Mouse (Mus musculus) heart, embryonic 12.5 days (tissue): ENCODE measurements around the gene Fgf23. TPM values are rescaled to one million over a fixed set of nuclear protein-coding genes. Genes with fewer than 3 reads are reported as not detected.

ENCODE experiments used
- ATAC-seq: fragments of 200-750 bp; cut with Nextera tagmentation; 2 replicates; pipeline ENCODE4 v1.8.0; 2017; ENCODE audit warnings: moderate TSS enrichment, moderate library complexity; ENCODE audit not compliant: insufficient number of reproducible peaks, low FRiP score
- H3K27ac ChIP-seq: fragments of 300-500 bp; sonication (generic); 2 replicates; pipeline ENCODE4 v1.5.1; 2016; ENCODE audit warnings: mild to moderate bottlenecking, moderate library complexity; ENCODE audit not compliant: poor library complexity, severe bottlenecking
- H3K27me3 ChIP-seq: fragments of 300-500 bp; sonication (generic); replicated peaks from 2 replicates; pipeline ENCODE4 v1.6.1; 2016; ENCODE audit warnings: mild to moderate bottlenecking, moderate library complexity
- H3K36me3 ChIP-seq: fragments of 300-500 bp; sonication (generic); 2 replicates; pipeline ENCODE4 v1.6.1; 2016; ENCODE audit warnings: mild to moderate bottlenecking, moderate library complexity
- H3K4me1 ChIP-seq: fragments of 300-500 bp; sonication (generic); replicated peaks from 2 replicates; pipeline ENCODE4 v1.6.1; 2016; ENCODE audit warnings: mild to moderate bottlenecking
- H3K4me2 ChIP-seq: fragments of 300-500 bp; sonication (generic); 2 replicates; pipeline ENCODE4 v1.6.1; 2016; ENCODE audit warnings: mild to moderate bottlenecking, moderate library complexity
- H3K4me3 ChIP-seq: fragments of 300-500 bp; sonication (generic); 2 replicates; pipeline ENCODE4 v1.5.1; 2016; ENCODE audit warnings: mild to moderate bottlenecking
- H3K9ac ChIP-seq: fragments of 300-500 bp; sonication (generic); 2 replicates; pipeline ENCODE4 v1.6.1; 2016; ENCODE audit warnings: mild to moderate bottlenecking, moderate library complexity
- H3K9me3 ChIP-seq: fragments of 300-500 bp; sonication (generic); replicated peaks from 2 replicates; pipeline ENCODE4 v1.6.1; 2016; ENCODE audit warnings: mild to moderate bottlenecking, moderate library complexity
- WGBS: fragments of 180-500 bp; shearing (Covaris S2); methylation state at CpG from one replicate; pipeline ENCODE4 v1.1.7; 2016; 5-methylcytosine and 5-hydroxymethylcytosine counted together
- polyA plus RNA-seq: library from polyadenylated mRNA; unstranded; fragments of >200 nt; fragmentation: Nextera tagmentation; extraction: Ambion mirVana; gene quantifications from 2 replicates; pipeline ENCODE4 v1.2.1, GENCODE M21; 2016

Fgf23 gene
- 0.27 and 0.40 TPM in 2 replicates for polyA plus RNA-seq

DNA sequence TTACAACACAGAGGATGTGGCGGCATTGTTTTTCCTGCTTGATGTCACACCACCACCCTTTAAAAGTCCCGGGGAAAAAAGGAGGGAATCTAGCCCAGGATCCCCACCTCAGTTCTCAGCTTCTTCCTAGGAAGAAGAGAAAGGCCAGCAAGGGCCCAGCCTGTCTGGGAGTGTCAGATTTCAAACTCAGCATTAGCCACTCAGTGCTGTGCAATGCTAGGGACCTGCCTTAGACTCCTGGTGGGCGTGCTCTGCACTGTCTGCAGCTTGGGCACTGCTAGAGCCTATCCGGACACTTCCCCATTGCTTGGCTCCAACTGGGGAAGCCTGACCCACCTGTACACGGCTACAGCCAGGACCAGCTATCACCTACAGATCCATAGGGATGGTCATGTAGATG lies at the start of gene Fgf23:
TSS of gene Fgf23 (plus strand) at position 86 of the 400 bp plus-strand sequence.
- H3K9me3 ChIP-seq, result no peaks in the 10 kb centered on the region
- H3K27me3 ChIP-seq, result no peaks in the 10 kb centered on the region
- peaks cover 14% of the 10 kb centered on the region for H3K4me1 ChIP-seq
- WGBS, result 9% methylated on average over 5 of the region's 5 CpGs
- no peak within 1 kb of the TSS for H3K9ac ChIP-seq
- H3K36me3 ChIP-seq, result no peaks in the 10 kb centered on the region
- H3K4me2 ChIP-seq, result peak within 1 kb of the TSS; percentile 24
- H3K4me3 ChIP-seq, result no peak within 1 kb of the TSS
- no peak within 1 kb of the TSS for H3K27ac ChIP-seq
- ATAC-seq, result peak; percentile 80

DNA sequence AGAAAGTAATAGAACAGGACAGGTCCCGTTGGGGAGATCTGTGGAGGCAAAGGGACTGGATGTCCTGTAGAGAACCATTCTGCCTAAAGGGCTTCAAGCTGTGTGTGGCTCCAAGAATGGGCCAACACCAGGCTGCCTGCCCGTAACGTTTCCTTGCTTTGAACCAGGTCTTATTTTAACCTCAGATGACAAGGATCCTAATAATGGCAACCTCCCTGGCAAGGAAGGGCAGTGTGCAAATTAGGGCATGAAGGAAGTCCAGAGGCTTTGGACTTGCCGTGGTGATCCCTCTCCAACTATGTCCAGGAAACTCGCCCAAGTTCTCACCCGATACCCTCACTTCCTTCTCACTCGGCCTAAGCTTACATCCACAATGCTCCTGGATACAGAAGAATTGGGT lies 47.9 kb upstream of the Fgf23 start:
- no peaks in the 10 kb centered on the region for H3K9me3 ChIP-seq
- peaks cover 17% of the 10 kb centered on the region; the same call in 1 of the 2 replicates for H3K27me3 ChIP-seq
- H3K4me2 ChIP-seq, result no peak overlapping the region
- no peaks in the 10 kb centered on the region for H3K36me3 ChIP-seq
- no peak overlapping the region for H3K4me3 ChIP-seq
- 51% methylated on average over 7 of the region's 7 CpGs for WGBS
- H3K9ac ChIP-seq, result no peak overlapping the region
- no peak for ATAC-seq
- no peak overlapping the region for H3K27ac ChIP-seq
- peaks cover 17% of the 10 kb centered on the region for H3K4me1 ChIP-seq

DNA sequence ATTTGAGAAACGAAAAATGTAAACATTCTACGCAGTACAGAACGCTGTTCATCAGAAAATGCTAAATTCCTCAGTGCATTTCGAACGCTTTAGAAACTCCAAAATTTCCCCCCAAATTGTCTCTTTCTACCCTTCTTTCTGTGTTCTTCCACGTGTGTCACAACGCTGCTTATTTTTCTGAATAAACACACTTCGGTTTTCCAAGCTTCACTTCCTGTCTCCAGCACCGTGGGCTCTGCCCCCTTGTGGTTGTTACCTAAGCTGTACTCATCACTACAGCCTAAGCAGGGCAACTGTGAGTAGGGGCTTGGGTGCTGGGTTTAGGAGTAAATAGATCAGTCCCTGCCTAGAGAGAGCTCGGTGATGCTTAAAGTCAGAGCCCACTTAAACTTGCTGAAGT lies 37.9 kb upstream of the Fgf23 start:
- Histone ChIP-seq H3K27me3 (no peaks in the 10 kb centered on the region), H3K4me1 (no peaks in the 10 kb centered on the region), H3K36me3 (no peaks in the 10 kb centered on the region), H3K4me3 (0 out of 2 replicates have a peak overlapping the region, but pooled peaks have one; percentile 20), H3K9ac (no peak overlapping the region), H3K27ac (no peak overlapping the region), H3K4me2 (peak overlapping the region; percentile 53), H3K9me3 (no peaks in the 10 kb centered on the region)
- ATAC-seq, result no peak
- WGBS, result 28% methylated on average over 10 of the region's 10 CpGs

DNA sequence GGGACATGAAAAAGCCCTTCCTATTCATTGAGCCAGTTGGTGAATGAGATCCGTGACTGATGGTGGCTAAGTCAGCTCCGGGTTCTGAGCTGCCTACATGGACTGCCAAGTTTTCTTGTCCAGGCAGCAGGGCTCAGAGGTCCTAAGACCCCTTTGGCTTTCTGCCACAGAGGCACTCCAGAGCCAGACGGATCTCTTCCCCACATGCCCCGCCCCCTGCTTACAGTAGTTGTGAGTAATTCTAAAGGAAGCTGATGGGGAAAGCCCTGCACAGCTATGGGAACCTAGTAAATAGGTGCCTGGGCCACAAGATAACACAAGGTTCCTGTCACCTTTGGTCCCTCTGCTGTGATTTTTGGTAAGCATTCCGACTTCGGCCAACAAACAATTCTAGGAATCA lies 27.8 kb upstream of the Fgf23 start:
- Histone ChIP-seq H3K9ac (peak overlapping the region; percentile 8; the same call in 1 of the 2 replicates), H3K27ac (no peak overlapping the region), H3K9me3 (no peaks in the 10 kb centered on the region), H3K4me3 (no peak overlapping the region), H3K36me3 (no peaks in the 10 kb centered on the region), H3K27me3 (no peaks in the 10 kb centered on the region), H3K4me1 (peaks cover 8% of the 10 kb centered on the region), H3K4me2 (no peak overlapping the region)
- WGBS, result 39% methylated on average over 6 of the region's 6 CpGs
- peak; percentile 48; the same call in 1 of the 2 replicates for ATAC-seq

DNA sequence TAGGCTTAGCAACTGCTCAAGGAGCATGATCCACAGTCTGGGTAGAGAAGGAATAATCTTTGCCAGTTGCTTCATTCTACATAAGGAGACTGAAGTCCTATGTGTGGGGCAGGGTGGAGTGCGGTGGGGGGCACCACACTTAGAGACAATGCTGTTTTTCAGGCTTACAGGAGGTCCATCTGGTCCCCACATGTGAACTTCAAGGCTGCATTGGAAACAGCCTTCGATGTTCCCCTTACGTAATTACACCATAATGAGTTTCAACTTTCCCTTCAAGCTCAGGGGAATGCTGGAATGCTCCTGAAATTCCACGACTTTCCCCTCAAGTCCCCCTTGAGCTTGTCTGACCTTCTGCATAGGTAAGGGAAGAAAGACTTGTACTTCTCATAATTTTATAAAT lies 21.9 kb upstream of the Fgf23 start:
- no peaks in the 10 kb centered on the region for H3K36me3 ChIP-seq
- no peaks in the 10 kb centered on the region for H3K9me3 ChIP-seq
- H3K4me2 ChIP-seq, result no peak overlapping the region
- no peak overlapping the region for H3K4me3 ChIP-seq
- WGBS, result 67% methylated on average over 4 of the region's 4 CpGs
- H3K27ac ChIP-seq, result no peak overlapping the region
- ATAC-seq, result no peak
- no peaks in the 10 kb centered on the region for H3K4me1 ChIP-seq
- no peak overlapping the region for H3K9ac ChIP-seq
- H3K27me3 ChIP-seq, result no peaks in the 10 kb centered on the region

DNA sequence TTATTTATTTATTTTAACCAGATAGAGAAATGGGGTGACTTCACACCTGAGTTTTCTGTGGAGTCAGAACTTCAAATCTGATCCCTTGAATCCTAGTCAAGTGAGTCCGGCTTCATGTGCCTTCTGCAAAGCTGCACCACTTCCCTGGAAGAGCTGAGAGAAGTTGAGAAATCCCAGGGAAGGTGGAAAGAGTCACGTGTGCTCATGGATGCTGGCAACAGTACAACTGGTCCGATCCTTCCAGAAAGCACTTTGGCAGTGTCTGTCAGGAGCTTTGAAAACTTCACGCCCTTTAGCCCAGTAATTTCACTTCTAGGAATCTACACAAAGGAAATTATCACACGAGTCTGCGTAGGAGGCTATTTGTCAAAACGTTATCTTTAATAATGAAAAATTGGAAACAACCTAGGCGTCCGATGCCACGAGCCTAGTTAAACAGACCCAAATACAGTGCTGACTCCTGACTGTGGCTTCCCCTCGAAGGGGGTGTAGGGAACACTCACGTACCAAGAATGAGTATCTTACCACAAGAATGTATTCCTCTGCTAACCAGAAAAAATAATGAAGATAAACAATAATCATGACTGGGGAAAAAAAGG lies 15.6 kb upstream of the Fgf23 start:
- H3K9me3 ChIP-seq, result no peaks in the 10 kb centered on the region
- H3K4me3 ChIP-seq, result no peak overlapping the region
- no peaks in the 10 kb centered on the region for H3K4me1 ChIP-seq
- H3K36me3 ChIP-seq, result no peaks in the 10 kb centered on the region
- H3K4me2 ChIP-seq, result no peak overlapping the region
- no peak overlapping the region for H3K27ac ChIP-seq
- 67% methylated on average over 12 of the region's 12 CpGs for WGBS
- H3K9ac ChIP-seq, result no peak overlapping the region
- no peaks in the 10 kb centered on the region for H3K27me3 ChIP-seq
- ATAC-seq, result no peak

DNA sequence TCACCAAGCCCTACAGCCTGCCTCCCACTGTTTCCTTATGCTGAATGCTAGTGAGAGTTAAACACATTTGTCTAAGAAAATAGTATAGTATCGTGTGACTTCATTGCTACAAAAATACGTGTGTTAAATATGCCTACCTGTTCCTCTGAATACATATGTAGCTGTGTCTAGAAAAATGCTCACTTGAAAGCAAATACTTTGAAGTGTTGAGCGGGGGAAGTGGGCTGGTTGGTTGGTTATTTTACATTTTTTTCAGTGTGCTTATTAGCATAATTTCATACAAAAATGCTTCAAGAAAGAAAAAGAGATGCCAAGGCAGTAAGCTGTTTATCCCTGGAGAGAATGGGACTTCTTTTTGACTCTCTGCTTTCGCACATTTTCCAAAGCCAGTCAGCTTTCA lies 12.7 kb upstream of the Fgf23 start:
- no peaks in the 10 kb centered on the region for H3K36me3 ChIP-seq
- ATAC-seq, result no peak
- no peak overlapping the region for H3K9ac ChIP-seq
- no peak overlapping the region for H3K4me2 ChIP-seq
- H3K4me3 ChIP-seq, result no peak overlapping the region
- no peak overlapping the region for H3K27ac ChIP-seq
- WGBS, result 82% methylated on average over 4 of the region's 4 CpGs
- peaks cover 10% of the 10 kb centered on the region for H3K4me1 ChIP-seq
- H3K9me3 ChIP-seq, result no peaks in the 10 kb centered on the region
- no peaks in the 10 kb centered on the region for H3K27me3 ChIP-seq

DNA sequence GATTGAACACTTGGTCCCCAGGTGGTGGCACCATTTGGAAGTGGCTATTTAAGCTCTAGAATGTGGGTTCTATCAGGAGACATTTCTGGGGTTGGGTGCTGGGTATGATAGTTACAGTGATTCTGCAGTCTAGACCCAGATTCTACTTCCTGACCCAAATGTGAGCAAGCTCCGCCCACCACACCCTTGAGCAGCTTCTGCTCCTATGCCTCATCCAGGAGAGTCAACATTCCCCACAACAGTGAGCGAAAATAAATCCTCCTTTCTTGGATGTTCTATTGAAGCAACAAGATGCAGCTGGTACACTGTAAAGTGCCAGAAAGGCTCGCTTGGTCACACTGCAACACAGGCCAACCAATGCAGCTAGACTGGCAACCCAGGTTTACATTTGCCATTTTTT lies 8.8 kb upstream of the Fgf23 start:
- H3K9me3 ChIP-seq, result no peaks in the 10 kb centered on the region
- H3K4me1 ChIP-seq, result peaks cover 21% of the 10 kb centered on the region
- WGBS, result 78% methylated on average over 3 of the region's 3 CpGs
- no peak overlapping the region for H3K27ac ChIP-seq
- no peak overlapping the region for H3K9ac ChIP-seq
- H3K4me2 ChIP-seq, result no peak overlapping the region
- ATAC-seq, result no peak
- H3K36me3 ChIP-seq, result no peaks in the 10 kb centered on the region
- no peak overlapping the region for H3K4me3 ChIP-seq
- H3K27me3 ChIP-seq, result no peaks in the 10 kb centered on the region

DNA sequence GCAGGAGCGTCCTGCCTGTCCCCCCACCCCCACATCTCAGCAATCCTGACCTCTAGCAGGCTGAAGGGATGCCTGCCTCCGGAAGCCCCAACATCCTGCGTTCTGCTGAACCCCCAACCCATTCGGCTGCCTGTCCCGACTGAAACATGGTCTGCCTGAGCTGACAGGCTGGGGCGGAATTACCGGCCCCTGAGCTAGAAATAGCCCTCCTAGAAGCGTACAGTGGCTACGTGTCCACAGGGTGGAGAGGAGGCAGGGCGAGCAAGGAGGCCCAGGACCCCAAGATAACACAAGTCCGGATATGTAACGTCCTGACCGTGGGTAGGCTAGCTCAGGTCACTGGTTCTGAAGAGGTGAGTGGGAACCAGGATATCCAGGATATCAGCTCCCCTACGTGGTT lies 7.9 kb upstream of the Fgf23 start:
- peaks cover 21% of the 10 kb centered on the region for H3K4me1 ChIP-seq
- ATAC-seq, result peak; percentile 76
- peak overlapping the region; percentile 73 for H3K27ac ChIP-seq
- WGBS, result 1% methylated on average over 14 of the region's 14 CpGs
- peak overlapping the region; percentile 64 for H3K4me2 ChIP-seq
- H3K9me3 ChIP-seq, result no peaks in the 10 kb centered on the region
- H3K36me3 ChIP-seq, result no peaks in the 10 kb centered on the region
- no peaks in the 10 kb centered on the region for H3K27me3 ChIP-seq
- H3K9ac ChIP-seq, result peak overlapping the region; percentile 64
- H3K4me3 ChIP-seq, result peak overlapping the region; percentile 39

DNA sequence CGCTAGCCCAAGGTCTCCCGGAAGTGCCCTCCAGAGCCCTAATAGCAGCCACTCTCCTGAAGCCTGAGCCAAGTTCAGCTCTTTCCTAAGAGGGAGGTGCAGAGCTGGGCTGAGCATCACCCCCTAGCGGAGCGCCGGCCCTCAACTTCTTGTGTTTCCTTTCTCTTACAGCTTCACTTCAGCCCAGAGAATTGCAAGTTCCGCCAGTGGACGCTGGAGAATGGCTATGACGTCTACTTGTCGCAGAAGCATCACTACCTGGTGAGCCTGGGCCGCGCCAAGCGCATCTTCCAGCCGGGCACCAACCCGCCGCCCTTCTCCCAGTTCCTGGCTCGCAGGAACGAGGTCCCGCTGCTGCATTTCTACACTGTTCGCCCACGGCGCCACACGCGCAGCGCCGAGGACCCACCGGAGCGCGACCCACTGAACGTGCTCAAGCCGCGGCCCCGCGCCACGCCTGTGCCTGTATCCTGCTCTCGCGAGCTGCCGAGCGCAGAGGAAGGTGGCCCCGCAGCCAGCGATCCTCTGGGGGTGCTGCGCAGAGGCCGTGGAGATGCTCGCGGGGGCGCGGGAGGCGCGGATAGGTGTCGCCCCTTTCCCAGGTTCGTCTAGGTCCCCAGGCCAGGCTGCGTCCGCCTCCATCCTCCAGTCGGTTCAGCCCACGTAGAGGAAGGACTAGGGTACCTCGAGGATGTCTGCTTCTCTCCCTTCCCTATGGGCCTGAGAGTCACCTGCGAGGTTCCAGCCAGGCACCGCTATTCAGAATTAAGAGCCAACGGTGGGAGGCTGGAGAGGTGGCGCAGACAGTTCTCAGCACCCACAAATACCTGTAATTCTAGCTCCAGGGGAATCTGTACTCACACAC lies 7.4 kb downstream of the Fgf23 start:
- peaks cover 20% of the 10 kb centered on the region for H3K4me1 ChIP-seq
- peaks cover 25% of the 10 kb centered on the region for H3K27me3 ChIP-seq
- peak overlapping the region; percentile 67 for H3K9ac ChIP-seq
- no peaks in the 10 kb centered on the region for H3K36me3 ChIP-seq
- no peak overlapping the region for H3K27ac ChIP-seq
- H3K9me3 ChIP-seq, result no peaks in the 10 kb centered on the region
- 1% methylated on average over 59 of the region's 59 CpGs for WGBS
- peak overlapping the region; percentile 55 for H3K4me3 ChIP-seq
- ATAC-seq, result peak; percentile 72
- H3K4me2 ChIP-seq, result peak overlapping the region; percentile 89

DNA sequence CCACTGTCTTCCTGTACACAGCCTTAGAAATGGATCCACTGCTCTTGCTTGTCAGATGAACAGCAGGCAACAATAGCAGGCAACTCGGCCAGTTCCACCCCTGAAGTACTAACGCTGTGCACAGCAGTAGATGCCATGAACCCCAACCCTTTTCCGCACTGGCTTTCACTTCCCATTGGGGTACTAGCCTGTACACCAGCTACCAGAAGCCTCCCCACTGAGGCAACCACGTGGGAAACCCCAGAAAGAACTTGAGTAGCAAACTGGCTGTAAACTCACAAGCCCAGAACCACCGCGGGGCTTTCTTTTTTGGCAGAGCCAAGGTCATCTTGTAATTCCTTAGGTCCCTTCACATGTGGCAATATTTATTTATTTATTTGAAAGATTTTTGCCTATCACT lies 9.1 kb downstream of the Fgf23 start:
- ATAC-seq, result no peak
- 78% methylated on average over 6 of the region's 6 CpGs for WGBS

More for the DNA sequence above, 9.1 kb downstream of the Fgf23 start:
- H3K27me3 ChIP-seq, result peaks cover 25% of the 10 kb centered on the region
- H3K4me3 ChIP-seq, result no peak overlapping the region
- no peak overlapping the region for H3K9ac ChIP-seq
- H3K36me3 ChIP-seq, result no peaks in the 10 kb centered on the region
- no peaks in the 10 kb centered on the region for H3K9me3 ChIP-seq
- H3K4me2 ChIP-seq, result no peak overlapping the region
- H3K4me1 ChIP-seq, result peaks cover 22% of the 10 kb centered on the region
- H3K27ac ChIP-seq, result no peak overlapping the region
